Mouse (Mus musculus): Measurements from ENCODE around the gene Amhr2.
A peak's percentile ranks its signal among the peaks of the same experiment; 100 is the strongest.

DNA sequence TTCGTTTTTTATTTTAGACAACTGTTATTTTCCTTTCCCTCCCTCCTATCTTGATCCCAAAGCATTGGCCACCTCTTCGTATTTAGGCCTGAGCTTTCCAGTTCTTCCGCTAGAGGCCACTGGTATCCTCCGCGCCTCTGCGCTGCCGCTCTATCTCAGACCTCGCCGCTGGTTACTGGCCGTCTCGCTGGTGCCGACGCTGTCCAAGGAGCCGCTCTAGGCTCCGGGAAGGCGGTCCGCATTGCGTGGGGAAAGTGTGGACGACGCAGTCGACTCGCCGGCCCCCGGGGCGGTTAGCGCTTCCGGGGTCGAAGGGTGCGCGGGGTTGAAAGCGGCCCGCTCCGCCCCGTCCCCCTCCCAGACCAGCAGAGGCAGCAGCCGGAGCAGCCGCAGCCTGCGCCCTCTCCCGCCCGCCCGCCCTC lies 25.0 kb downstream of the Amhr2 start, which contains the start of gene Pcbp2:
- TF ChIP-seq CTCF (IDR thresholded peaks at IDR 0.05; ENCODE audit: extremely low read depth, insufficient read depth, insufficient read length, insufficient replicate concordance) (peak; percentile 79), POLR2A (IDR thresholded peaks at IDR 0.05; ENCODE audit: low read depth, low read length) (peak; percentile 47)
